ENCODE assay signal across 8 mouse cellular contexts in the genomic region with DNA sequence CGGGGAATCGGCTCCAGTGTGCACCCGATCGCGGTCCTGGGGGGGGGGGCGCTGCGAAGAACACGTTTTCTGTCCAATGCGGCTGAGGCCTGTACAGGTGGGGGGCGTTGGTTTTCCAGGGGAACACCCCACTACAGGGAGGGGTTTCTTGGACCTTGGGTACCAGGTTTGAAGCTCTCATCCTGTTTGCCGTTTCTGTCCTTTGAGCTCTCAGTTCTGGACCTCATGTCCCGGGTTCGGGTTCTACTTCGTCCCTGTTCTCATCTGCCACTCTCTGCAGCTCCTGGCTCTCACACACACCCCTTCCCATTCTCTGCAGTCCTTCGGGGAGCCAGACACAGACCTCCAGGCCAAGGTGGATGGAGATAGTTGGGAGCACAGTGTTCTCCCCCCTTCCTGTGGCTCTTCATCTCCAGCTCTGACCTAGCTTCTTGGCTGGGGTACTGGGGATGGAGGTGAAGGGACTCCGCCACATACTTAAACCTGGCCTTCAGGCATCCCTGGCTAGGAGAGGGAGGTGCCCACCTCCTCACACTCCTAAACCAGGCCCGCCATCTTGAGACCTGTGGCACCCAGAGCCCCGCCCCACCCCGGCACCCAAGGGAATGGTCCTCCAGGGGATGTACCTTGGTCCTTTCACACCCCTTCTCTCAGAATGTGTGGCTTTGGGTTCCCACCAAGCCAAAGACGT. TPM values are rescaled to one million over a fixed set of nuclear protein-coding genes. Genes with fewer than 3 reads are reported as not detected.
DNase-seq lines count a peak whose midpoint lies in the region; ATAC-seq lines count a peak whose summit lies in the region.

No protein-coding gene starts in this region.

- H3K27ac ChIP-seq in heart, embryonic 11.5 days (ENCODE audit: low read depth, low read length): peak overlapping the region; percentile 91
- peak overlapping the region; percentile 93 for H3K27ac ChIP-seq in forebrain, embryonic 15.5 days (replicated peaks)
- peak overlapping the region; percentile 78 for H3K27ac ChIP-seq in liver, embryonic 12.5 days

- peak overlapping the region; percentile 92 for H3K9ac ChIP-seq in heart, embryonic 11.5 days (ENCODE audit: low read depth, low read length)
- H3K9ac ChIP-seq in forebrain, embryonic 15.5 days (replicated peaks): peak overlapping the region; percentile 88
- H3K9ac ChIP-seq in liver, embryonic 12.5 days: peak overlapping the region; percentile 75

- peak overlapping the region; percentile 96 for H3K4me2 ChIP-seq in heart, embryonic 11.5 days
- peak overlapping the region; percentile 96 for H3K4me2 ChIP-seq in forebrain, embryonic 15.5 days (replicated peaks)
- H3K4me2 ChIP-seq in liver, embryonic 12.5 days: peak overlapping the region; percentile 94

- ATAC-seq in heart, embryonic 11.5 days (replicated peaks; ENCODE audit: insufficient number of reproducible peaks, low FRiP score, low TSS enrichment): 0 out of 2 replicates have a peak, but pooled peaks have one; percentile 0
- peak; percentile 11 for ATAC-seq in forebrain, embryonic 15.5 days (replicated peaks)
- peak; percentile 4; the same call in 1 of the 2 replicates for ATAC-seq in liver, embryonic 12.5 days

- H3K4me1 ChIP-seq in heart, embryonic 11.5 days (ENCODE audit: control insufficient read depth, insufficient read depth, low read length): peaks cover 66% of the 10 kb centered on the region
- H3K4me1 ChIP-seq in forebrain, embryonic 15.5 days: peaks cover 61% of the 10 kb centered on the region
- peaks cover 78% of the 10 kb centered on the region for H3K4me1 ChIP-seq in liver, embryonic 12.5 days

- H3K36me3 ChIP-seq in heart, embryonic 11.5 days (ENCODE audit: control insufficient read depth, insufficient read depth, low read length): no peaks in the 10 kb centered on the region; the same call in 1 of the 2 replicates
- H3K36me3 ChIP-seq in forebrain, embryonic 15.5 days: no peaks in the 10 kb centered on the region
- H3K36me3 ChIP-seq in liver, embryonic 12.5 days: 0 out of 2 replicates have a peak, but pooled peaks cover 2% of the 10 kb centered on the region

- H3K27me3 ChIP-seq in heart, embryonic 11.5 days (ENCODE audit: control insufficient read depth, insufficient read depth, low read length): peaks cover 7% of the 10 kb centered on the region
- no peaks in the 10 kb centered on the region for H3K27me3 ChIP-seq in forebrain, embryonic 15.5 days
- peaks cover 44% of the 10 kb centered on the region for H3K27me3 ChIP-seq in liver, embryonic 12.5 days (replicated peaks)

- no peak for DNase-seq in heart, adult 9 months (ENCODE audit: low spot score in 2 of 2)
- peak; percentile 53 for DNase-seq in MN1 (ENCODE audit: low spot score)
- no peak for DNase-seq in adrenal gland, adult 18-20 months (ENCODE audit: low spot score in 2 of 2)
- no peak for DNase-seq in urinary bladder, postnatal 14 days (ENCODE audit: low spot score)
- no peak for DNase-seq in adrenal gland, postnatal 36 days

- 3% methylated on average over 13 of the region's 20 CpGs for WGBS in heart, embryonic 11.5 days (ENCODE audit: insufficient replicate concordance)
- WGBS in forebrain, embryonic 15.5 days: under 1% methylated on average over 19 of the region's 20 CpGs
- WGBS in liver, embryonic 12.5 days (ENCODE audit: insufficient replicate concordance): 6% methylated on average over 20 of the region's 20 CpGs

- H3K9me3 ChIP-seq in heart, embryonic 11.5 days (replicated peaks; ENCODE audit: control insufficient read depth, low read length): no peaks in the 10 kb centered on the region
- no peaks in the 10 kb centered on the region for H3K9me3 ChIP-seq in forebrain, embryonic 15.5 days
- no peaks in the 10 kb centered on the region for H3K9me3 ChIP-seq in liver, embryonic 12.5 days (replicated peaks)

- peak overlapping the region; percentile 77 for H3K4me3 ChIP-seq in heart, embryonic 11.5 days (ENCODE audit: low read depth, low read length)
- H3K4me3 ChIP-seq in forebrain, embryonic 15.5 days: peak overlapping the region; percentile 77
- H3K4me3 ChIP-seq in liver, embryonic 12.5 days: peak overlapping the region; percentile 63

RNA-seq across cellular contexts. Expression of a gene that starts 1.1 kb away (rescaled TPM):
- 77.0 and 80.4 TPM in 2 replicates for polyA plus RNA-seq in heart, embryonic 11.5 days (2014; fragmentation: Nextera tagmentation; extraction: Ambion mirVana)
- polyA plus RNA-seq in forebrain, embryonic 15.5 days (2015; fragmentation: Nextera tagmentation; extraction: Ambion mirVana): 251 and 266 TPM in 2 replicates
- 27.3 and 30.9 TPM in 2 replicates for polyA plus RNA-seq in liver, embryonic 12.5 days (2016; fragmentation: Nextera tagmentation; extraction: Ambion mirVana)
- 10 to 100 TPM; 22.4 to 28.0 TPM for total RNA-seq in adrenal gland, adult 18-20 months (2021)
- total RNA-seq in adrenal gland, postnatal 36 days (2021): 10 to 100 TPM; 20.2 to 27.7 TPM

RNA-seq across cellular contexts. Expression of a gene that starts 6.7 kb away (rescaled TPM):
- polyA plus RNA-seq in heart, embryonic 11.5 days (2014; fragmentation: Nextera tagmentation; extraction: Ambion mirVana): 41.2 and 41.9 TPM in 2 replicates
- polyA plus RNA-seq in forebrain, embryonic 15.5 days (2015; fragmentation: Nextera tagmentation; extraction: Ambion mirVana): 64.8 and 68.5 TPM in 2 replicates
- polyA plus RNA-seq in liver, embryonic 12.5 days (2016; fragmentation: Nextera tagmentation; extraction: Ambion mirVana): 29.1 and 31.6 TPM in 2 replicates
- total RNA-seq in adrenal gland, adult 18-20 months (2021): 10 to 100 TPM; 18.3 to 21.3 TPM
- total RNA-seq in adrenal gland, postnatal 36 days (2021): 10 to 100 TPM; 18.9 to 20.2 TPM

RNA-seq across cellular contexts. Expression of a gene that starts 7.0 kb away (rescaled TPM):
- polyA plus RNA-seq in heart, embryonic 11.5 days (2014; fragmentation: Nextera tagmentation; extraction: Ambion mirVana): 4.7 and 5.0 TPM in 2 replicates
- polyA plus RNA-seq in forebrain, embryonic 15.5 days (2015; fragmentation: Nextera tagmentation; extraction: Ambion mirVana): 5.6 and 6.9 TPM in 2 replicates
- polyA plus RNA-seq in liver, embryonic 12.5 days (2016; fragmentation: Nextera tagmentation; extraction: Ambion mirVana): 14.5 and 15.2 TPM in 2 replicates
- 10 to 100 TPM; 29.6 to 43.4 TPM for total RNA-seq in adrenal gland, adult 18-20 months (2021)
- total RNA-seq in adrenal gland, postnatal 36 days (2021): 10 to 100 TPM; 25.2 to 45.0 TPM

RNA-seq across cellular contexts. Expression of a gene that starts 11.5 kb away (rescaled TPM):
- 0.25 and 0.46 TPM in 2 replicates for polyA plus RNA-seq in heart, embryonic 11.5 days (2014; fragmentation: Nextera tagmentation; extraction: Ambion mirVana)
- 0.64 and 0.75 TPM in 2 replicates for polyA plus RNA-seq in forebrain, embryonic 15.5 days (2015; fragmentation: Nextera tagmentation; extraction: Ambion mirVana)
- polyA plus RNA-seq in liver, embryonic 12.5 days (2016; fragmentation: Nextera tagmentation; extraction: Ambion mirVana): 0.10 and 0.19 TPM in 2 replicates
- total RNA-seq in adrenal gland, adult 18-20 months (2021): under 1 TPM; 0.20 to 0.29 TPM
- under 1 TPM in 1 of 2 experiments, not detected in 1; 0.13 TPM for total RNA-seq in adrenal gland, postnatal 36 days (2021)

RNA-seq across cellular contexts. Expression of a gene that starts 16.1 kb away (rescaled TPM):
- 23.2 and 27.7 TPM in 2 replicates for polyA plus RNA-seq in heart, embryonic 11.5 days (2014; fragmentation: Nextera tagmentation; extraction: Ambion mirVana)
- 33.1 and 36.4 TPM in 2 replicates for polyA plus RNA-seq in forebrain, embryonic 15.5 days (2015; fragmentation: Nextera tagmentation; extraction: Ambion mirVana)
- 34.0 and 35.2 TPM in 2 replicates for polyA plus RNA-seq in liver, embryonic 12.5 days (2016; fragmentation: Nextera tagmentation; extraction: Ambion mirVana)
- 10 to 100 TPM; 13.9 to 14.9 TPM for total RNA-seq in adrenal gland, adult 18-20 months (2021)
- total RNA-seq in adrenal gland, postnatal 36 days (2021): 10 to 100 TPM; 11.7 to 14.8 TPM
